Mouse (Mus musculus): ENCODE data around the gene Chst11.

DNA sequence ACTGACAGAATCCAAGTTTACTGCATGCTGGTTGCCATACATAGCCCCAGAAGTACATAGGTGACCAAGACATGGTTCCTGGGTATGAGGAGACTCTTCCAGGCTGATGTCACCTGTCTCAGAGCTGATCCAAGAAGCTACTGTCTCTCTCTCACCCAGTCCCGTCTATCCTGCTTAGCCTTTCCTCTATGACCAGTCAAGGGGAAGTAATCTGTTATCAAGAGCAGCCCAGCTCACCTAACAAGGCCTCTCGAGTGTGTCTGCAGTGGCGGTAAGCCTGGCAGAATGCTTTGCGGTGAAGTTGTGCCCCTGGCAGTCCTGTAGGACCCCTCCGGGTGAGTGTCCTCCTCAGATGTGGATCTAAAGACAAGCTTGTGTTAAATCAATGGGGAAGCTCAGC lies 172.0 kb downstream of the Chst11 start:
- TF ChIP-seq CTCF (IDR thresholded peaks at IDR 0.05; ENCODE audit: extremely low read depth, insufficient read depth, low read length), result no peak
- TF ChIP-seq POLR2A (IDR thresholded peaks at IDR 0.05; ENCODE audit: extremely low read depth, insufficient read depth, low read length), result no peak
